15 mouse cellular contexts compared by ENCODE assay signal in the genomic region with DNA sequence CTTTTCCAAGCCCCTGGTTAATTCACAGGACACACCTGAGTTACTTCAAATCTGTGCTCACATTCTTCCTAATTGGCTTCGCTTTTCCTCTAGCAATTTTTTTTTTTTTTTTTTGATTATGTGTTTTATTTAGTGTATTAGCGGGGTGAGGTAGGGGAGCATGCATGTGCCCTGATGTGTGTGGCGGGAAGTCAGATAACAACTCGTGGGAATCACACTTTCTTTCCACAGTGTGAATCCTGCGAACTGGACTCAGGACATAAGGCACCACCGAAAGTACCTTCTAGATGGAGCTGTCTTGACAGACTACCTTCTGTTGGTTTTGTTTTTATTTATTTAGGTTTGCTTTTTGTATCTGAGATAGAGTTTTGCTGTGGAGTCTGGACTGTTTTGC. TPM values are rescaled to one million over a fixed set of nuclear protein-coding genes. Genes with fewer than 3 reads are reported as not detected.
DNase-seq lines count a peak whose midpoint lies in the region; ATAC-seq and TF ChIP-seq lines count a peak whose summit lies in the region.
"Had no signal": no experiment of that assay in that cellular context is flagged by ENCODE, and none has a peak within 500 bp of the region (broad histone marks: within the 10 kb centered on the region; RNA-seq: fewer than 3 reads in every experiment).

No protein-coding gene starts in this region.

- H3K4me3 ChIP-seq in liver, embryonic 11.5 days (ENCODE audit: low read depth, low read length): no peak overlapping the region
- peak overlapping the region; percentile 11; the same call in 1 of the 2 replicates for H3K4me3 ChIP-seq in forebrain, postnatal 0 days (ENCODE audit: low read depth, low read length)
- no peak overlapping the region for H3K4me3 ChIP-seq in midbrain, embryonic 12.5 days
- 0 out of 2 replicates have a peak overlapping the region, but pooled peaks have one; percentile 10 for H3K4me3 ChIP-seq in neural tube, embryonic 15.5 days (replicated peaks)
- H3K4me3 ChIP-seq: liver, embryonic 12.5 days; lung, embryonic 15.5 days; stomach, embryonic 15.5 days had no signal

- H3K9me3 ChIP-seq in liver, embryonic 11.5 days (ENCODE audit: control insufficient read depth, low read length): no peaks in the 10 kb centered on the region
- H3K9me3 ChIP-seq in forebrain, postnatal 0 days (ENCODE audit: low read length): no peaks in the 10 kb centered on the region
- H3K9me3 ChIP-seq in midbrain, embryonic 12.5 days: no peaks in the 10 kb centered on the region
- H3K9me3 ChIP-seq in neural tube, embryonic 15.5 days (replicated peaks): no peaks in the 10 kb centered on the region
- H3K9me3 ChIP-seq: liver, embryonic 12.5 days; lung, embryonic 15.5 days; stomach, embryonic 15.5 days had no signal

- H3K27me3 ChIP-seq in liver, embryonic 11.5 days (replicated peaks; ENCODE audit: control insufficient read depth, insufficient read depth, low read length): no peaks in the 10 kb centered on the region
- H3K27me3 ChIP-seq in forebrain, postnatal 0 days (ENCODE audit: insufficient read depth, low read length): no peaks in the 10 kb centered on the region
- peaks cover 15% of the 10 kb centered on the region for H3K27me3 ChIP-seq in midbrain, embryonic 12.5 days
- no peaks in the 10 kb centered on the region for H3K27me3 ChIP-seq in neural tube, embryonic 15.5 days (replicated peaks)
- H3K27me3 ChIP-seq: stomach, embryonic 15.5 days had no signal

- no peak overlapping the region for H3K27ac ChIP-seq in liver, embryonic 11.5 days (ENCODE audit: low read depth, low read length)
- no peak overlapping the region for H3K27ac ChIP-seq in forebrain, postnatal 0 days (ENCODE audit: low read depth, low read length)
- no peak overlapping the region for H3K27ac ChIP-seq in midbrain, embryonic 12.5 days (replicated peaks)
- peak overlapping the region; percentile 42; the same call in 1 of the 2 replicates for H3K27ac ChIP-seq in neural tube, embryonic 15.5 days (replicated peaks)
- H3K27ac ChIP-seq: liver, embryonic 12.5 days; lung, embryonic 15.5 days; stomach, embryonic 15.5 days had no signal

- no peak for DNase-seq in liver, embryonic 11.5 days (ENCODE audit: low spot score)
- no peak for DNase-seq in liver
- DNase-seq in forebrain, postnatal 0 days: no peak
- DNase-seq in embryo, embryonic 10 days (ENCODE audit: low spot score): no peak
- DNase-seq in left cerebral cortex, adult 9 months (ENCODE audit: low spot score in 2 of 2): no peak

- WGBS in liver, embryonic 11.5 days: 63% methylated on average over 6 of the region's 6 CpGs
- 75% methylated on average over 6 of the region's 6 CpGs for WGBS in forebrain, postnatal 0 days
- 75% methylated on average over 6 of the region's 6 CpGs for WGBS in midbrain, embryonic 12.5 days
- WGBS in neural tube, embryonic 15.5 days: 68% methylated on average over 6 of the region's 6 CpGs

- H3K4me1 ChIP-seq in liver, embryonic 11.5 days (replicated peaks; ENCODE audit: control insufficient read depth, insufficient read depth, low read length): no peaks in the 10 kb centered on the region
- no peaks in the 10 kb centered on the region for H3K4me1 ChIP-seq in forebrain, postnatal 0 days (ENCODE audit: insufficient read depth)
- H3K4me1 ChIP-seq in midbrain, embryonic 12.5 days: no peaks in the 10 kb centered on the region
- no peaks in the 10 kb centered on the region for H3K4me1 ChIP-seq in neural tube, embryonic 15.5 days
- H3K4me1 ChIP-seq: liver, embryonic 12.5 days; lung, embryonic 15.5 days; stomach, embryonic 15.5 days had no signal

- no peak overlapping the region for H3K4me2 ChIP-seq in liver, embryonic 11.5 days
- peak overlapping the region; percentile 37 for H3K4me2 ChIP-seq in forebrain, postnatal 0 days (ENCODE audit: low read depth)
- peak overlapping the region; percentile 16; the same call in 1 of the 2 replicates for H3K4me2 ChIP-seq in midbrain, embryonic 12.5 days (replicated peaks)
- H3K4me2 ChIP-seq in neural tube, embryonic 15.5 days: peak overlapping the region; percentile 49
- H3K4me2 ChIP-seq: liver, embryonic 12.5 days; lung, embryonic 15.5 days; stomach, embryonic 15.5 days had no signal

- H3K9ac ChIP-seq in liver, embryonic 11.5 days (ENCODE audit: low read depth, low read length): no peak overlapping the region
- H3K9ac ChIP-seq in forebrain, postnatal 0 days: no peak overlapping the region; the same call in 1 of the 2 replicates
- no peak overlapping the region for H3K9ac ChIP-seq in midbrain, embryonic 12.5 days (replicated peaks)
- 0 out of 2 replicates have a peak overlapping the region, but pooled peaks have one; percentile 26 for H3K9ac ChIP-seq in neural tube, embryonic 15.5 days (replicated peaks)
- H3K9ac ChIP-seq: liver, embryonic 12.5 days; lung, embryonic 15.5 days; stomach, embryonic 15.5 days had no signal

- ATAC-seq in liver, embryonic 11.5 days (replicated peaks; ENCODE audit: low FRiP score): peak; percentile 12; the same call in 1 of the 2 replicates
- peak; percentile 17 for ATAC-seq in forebrain, postnatal 0 days
- ATAC-seq in midbrain, embryonic 12.5 days (ENCODE audit: low FRiP score, low read depth): peak; percentile 38; the same call in 1 of the 2 replicates
- ATAC-seq in neural tube, embryonic 15.5 days (ENCODE audit: low FRiP score): peak; percentile 32

- no peaks in the 10 kb centered on the region for H3K36me3 ChIP-seq in liver, embryonic 11.5 days (ENCODE audit: control insufficient read depth, insufficient read depth, low read length)
- H3K36me3 ChIP-seq in forebrain, postnatal 0 days (ENCODE audit: insufficient read depth): no peaks in the 10 kb centered on the region
- no peaks in the 10 kb centered on the region for H3K36me3 ChIP-seq in midbrain, embryonic 12.5 days
- no peaks in the 10 kb centered on the region for H3K36me3 ChIP-seq in neural tube, embryonic 15.5 days
- H3K36me3 ChIP-seq: liver, embryonic 12.5 days; lung, embryonic 15.5 days; stomach, embryonic 15.5 days had no signal

- no peak for TF ChIP-seq CTCF in forebrain, postnatal 0 days (IDR thresholded peaks at IDR 0.05; ENCODE audit: low read depth)

RNA-seq across cellular contexts. Expression of a gene that starts 9.8 kb away (rescaled TPM):
- polyA plus RNA-seq in liver, embryonic 11.5 days (2014; fragmentation: Nextera tagmentation; extraction: Ambion mirVana): 0.73 and 1.2 TPM in 2 replicates
- total RNA-seq in forebrain, postnatal 0 days (2014; rRNA removed): 170 and 231 TPM in 2 replicates
- 301 and 305 TPM in 2 replicates for polyA plus RNA-seq in forebrain, postnatal 0 days (2015; fragmentation: Nextera tagmentation; extraction: Ambion mirVana)
- polyA plus RNA-seq in midbrain, embryonic 12.5 days (2016; fragmentation: Nextera tagmentation; extraction: Ambion mirVana): 30.9 and 33.8 TPM in 2 replicates
- 77.0 and 94.1 TPM in 2 replicates for polyA plus RNA-seq in neural tube, embryonic 15.5 days (2015; fragmentation: Nextera tagmentation; extraction: Ambion mirVana)
- total RNA-seq: MEL; neutrophil, adult 5-6 weeks had no signal

RNA-seq across cellular contexts. Expression of a gene that starts 24.9 kb away (rescaled TPM):
- 0.22 and 0.45 TPM in 2 replicates for polyA plus RNA-seq in liver, embryonic 11.5 days (2014; fragmentation: Nextera tagmentation; extraction: Ambion mirVana)
- 0.62 and 2.2 TPM in 2 replicates for total RNA-seq in forebrain, postnatal 0 days (2014; rRNA removed)
- 1.3 and 2.0 TPM in 2 replicates for polyA plus RNA-seq in forebrain, postnatal 0 days (2015; fragmentation: Nextera tagmentation; extraction: Ambion mirVana)
- polyA plus RNA-seq in midbrain, embryonic 12.5 days (2016; fragmentation: Nextera tagmentation; extraction: Ambion mirVana): 1.9 and 2.1 TPM in 2 replicates
- polyA plus RNA-seq in neural tube, embryonic 15.5 days (2015; fragmentation: Nextera tagmentation; extraction: Ambion mirVana): 1.8 and 2.1 TPM in 2 replicates

RNA-seq across cellular contexts. Expression of a gene that starts 33.1 kb away (rescaled TPM):
- polyA plus RNA-seq in liver, embryonic 11.5 days (2014; fragmentation: Nextera tagmentation; extraction: Ambion mirVana): 8.9 and 17.0 TPM in 2 replicates
- total RNA-seq in forebrain, postnatal 0 days (2014; rRNA removed): 0.62 and 3.6 TPM in 2 replicates
- 0.89 and 1.2 TPM in 2 replicates for polyA plus RNA-seq in forebrain, postnatal 0 days (2015; fragmentation: Nextera tagmentation; extraction: Ambion mirVana)
- polyA plus RNA-seq in midbrain, embryonic 12.5 days (2016; fragmentation: Nextera tagmentation; extraction: Ambion mirVana): 1.9 and 3.3 TPM in 2 replicates
- polyA plus RNA-seq in neural tube, embryonic 15.5 days (2015; fragmentation: Nextera tagmentation; extraction: Ambion mirVana): 1.8 and 2.4 TPM in 2 replicates

RNA-seq across cellular contexts. Expression of a gene that starts 41.0 kb away (rescaled TPM):
- polyA plus RNA-seq in liver, embryonic 11.5 days (2014; fragmentation: Nextera tagmentation; extraction: Ambion mirVana): 25.1 and 27.7 TPM in 2 replicates
- 0.77 and 2.9 TPM in 2 replicates for total RNA-seq in forebrain, postnatal 0 days (2014; rRNA removed)
- polyA plus RNA-seq in forebrain, postnatal 0 days (2015; fragmentation: Nextera tagmentation; extraction: Ambion mirVana): 3.4 and 3.9 TPM in 2 replicates
- polyA plus RNA-seq in midbrain, embryonic 12.5 days (2016; fragmentation: Nextera tagmentation; extraction: Ambion mirVana): 10.9 and 11.1 TPM in 2 replicates
- 22.8 and 29.5 TPM in 2 replicates for polyA plus RNA-seq in neural tube, embryonic 15.5 days (2015; fragmentation: Nextera tagmentation; extraction: Ambion mirVana)
- total RNA-seq: neutrophil, adult 5-6 weeks had no signal

RNA-seq across cellular contexts. Expression of a gene that starts 46.7 kb away (rescaled TPM):
- polyA plus RNA-seq in liver, embryonic 11.5 days (2014; fragmentation: Nextera tagmentation; extraction: Ambion mirVana): not detected in 2 replicates
- 0.54 and 2.9 TPM in 2 replicates for total RNA-seq in forebrain, postnatal 0 days (2014; rRNA removed)
- 1.0 and 1.1 TPM in 2 replicates for polyA plus RNA-seq in forebrain, postnatal 0 days (2015; fragmentation: Nextera tagmentation; extraction: Ambion mirVana)
- 0.10 and 0.14 TPM in 2 replicates for polyA plus RNA-seq in midbrain, embryonic 12.5 days (2016; fragmentation: Nextera tagmentation; extraction: Ambion mirVana)
- polyA plus RNA-seq in neural tube, embryonic 15.5 days (2015; fragmentation: Nextera tagmentation; extraction: Ambion mirVana): 0.43 and 0.65 TPM in 2 replicates
- total RNA-seq: adrenal gland, postnatal 10 days; heart, adult 18-20 months; megakaryocyte-erythroid progenitor cell, adult 5-6 weeks; MEL; neutrophil, adult 5-6 weeks had no signal
- polyA plus RNA-seq: liver, embryonic 12.5 days; lung, embryonic 15.5 days had no signal

Comparison
In these comparisons a context has a peak if more than half of its experiments do, and no peak if none do; other contexts are left out.
1. H3K4me3 ChIP-seq: peak in forebrain, postnatal 0 days (single experiment) and neural tube, embryonic 15.5 days (single experiment); none in liver, embryonic 11.5 days (single experiment) and midbrain, embryonic 12.5 days (single experiment).
2. RNA of a gene that starts 9.8 kb away (polyA plus RNA-seq): 301 to 305 TPM in forebrain, postnatal 0 days, 77.0 to 94.1 TPM in neural tube, embryonic 15.5 days and 30.9 to 33.8 TPM in midbrain, embryonic 12.5 days; 0.73 to 1.2 TPM in liver, embryonic 11.5 days; every median in the first group is over 10 times any median in the second.
3. Peak in every context shown above with its lines, with median percentiles within 50 percentile points of each other: ATAC-seq.